Mouse (Mus musculus) brain, embryonic 18.5 days (tissue): ENCODE results near the gene Gm14393.
"Not testable (repeated sequence)": the region's sequence is repeated elsewhere in the genome, so short reads cannot be mapped to it uniquely, and the experiment has no call there.

Experiments
- DNase-seq: peaks from one replicate; pipeline ENCODE4 v3.0.0-alpha.2; 2012; ENCODE audit warnings: low read depth, low spot score

The Gm14393 gene

GRCm38 (mm10) chr2:175067681-175068261 lies at the start of gene Gm14393:
Gene Gm14393, minus strand, starts transcription at chr2:175067781.
- not testable (repeated sequence) for DNase-seq

DNA sequence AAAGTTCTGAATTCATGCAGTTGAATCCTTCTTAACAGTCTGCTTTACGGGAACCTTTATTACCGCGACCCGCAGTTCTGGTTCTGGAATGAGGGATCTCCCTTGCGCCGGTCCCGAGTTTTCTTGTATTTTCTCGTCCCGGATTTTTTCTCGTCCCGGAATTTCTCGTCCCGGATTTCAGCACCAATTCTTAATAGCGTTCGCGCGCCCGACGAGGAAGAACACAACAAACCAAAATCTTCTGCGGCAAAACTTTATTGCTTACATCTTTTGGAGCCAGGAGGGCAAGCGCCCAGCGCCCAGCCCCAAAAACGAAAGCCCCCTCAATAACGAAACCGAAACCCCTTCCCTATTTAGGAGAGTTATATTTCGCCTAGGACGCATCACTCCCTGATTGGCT lies 23.3 kb downstream of the Gm14393 start:
- DNase-seq, result not testable (repeated sequence)
